Mouse (Mus musculus) thymus, adult 2 months (tissue): Measurements from ENCODE around the gene Mapre3.

ENCODE experiments used
- CTCF ChIP-seq: fragments of 200-500 bp; IDR thresholded peaks from 2 replicates; pipeline ENCODE4 v1.5.1; 2012; ENCODE audit warnings: mild to moderate bottlenecking, control low read depth, low read length, moderate library complexity, borderline replicate concordance; ENCODE audit not compliant: control insufficient read depth, poor library complexity, insufficient read depth; ENCODE audit errors: extremely low read depth
- POLR2A ChIP-seq: fragments of 200-500 bp; IDR thresholded peaks from 2 replicates; pipeline ENCODE4 v1.6.1; 2012; ENCODE audit warnings: mild to moderate bottlenecking, low read length, control low read depth, moderate library complexity; ENCODE audit not compliant: control insufficient read depth, poor library complexity, insufficient read depth; ENCODE audit errors: extremely low read depth

DNA sequence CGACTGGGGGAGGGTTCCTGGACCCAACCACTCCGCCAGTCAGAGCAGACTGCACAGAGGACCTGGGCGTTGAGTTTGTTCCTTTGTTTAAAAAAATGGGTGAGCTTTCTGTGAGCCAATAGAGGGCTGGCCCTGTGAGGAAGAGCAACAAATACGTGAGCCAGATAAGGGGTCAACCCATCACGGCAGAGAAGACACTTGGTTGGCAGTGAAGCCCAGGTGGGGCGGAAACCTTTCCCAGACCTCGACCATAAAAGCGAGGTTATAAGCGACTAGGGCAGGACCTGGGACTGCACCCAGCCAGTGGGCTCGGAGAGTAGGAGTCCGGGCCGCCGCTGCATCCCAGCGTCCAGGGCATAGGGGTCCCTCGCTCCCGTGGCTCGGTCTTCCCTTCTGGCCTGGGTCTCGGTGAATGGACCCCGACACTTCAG is 72.9 kb downstream of the Mapre3 start:
- TF ChIP-seq CTCF: no peak
- TF ChIP-seq POLR2A: peak; percentile 87
